Mouse (Mus musculus): Measurements from ENCODE around the gene Olfr556. TPM values are rescaled to one million over a fixed set of nuclear protein-coding genes. Genes with fewer than 3 reads are reported as not detected.

Gene Olfr556
- polyA plus RNA-seq, 1 experiment from 2014 or later, result not detected

GRCm38 (mm10) chr7:102676225-102676624 is 11.5 kb downstream of the Olfr556 start:
- ATAC-seq (replicated peaks; ENCODE audit: extremely low read depth, insufficient read depth, low FRiP score), result no peak
- WGBS, result 75% methylated on average over 2 of the region's 2 CpGs
- Histone ChIP-seq H3K4me3 (ENCODE audit: low read length) (no peak overlapping the region), H3K27ac (ENCODE audit: low read length) (no peak overlapping the region), H3K4me2 (ENCODE audit: low read depth, low read length) (no peak overlapping the region), H3K27me3 (ENCODE audit: control insufficient read depth, insufficient read depth, low read length) (no peaks in the 10 kb centered on the region), H3K36me3 (ENCODE audit: control insufficient read depth, insufficient read depth) (0 out of 2 replicates have a peak, but pooled peaks cover 2% of the 10 kb centered on the region), H3K9ac (ENCODE audit: low read length) (no peak overlapping the region), H3K4me1 (ENCODE audit: control insufficient read depth, insufficient read depth, low read length) (no peaks in the 10 kb centered on the region; the same call in 1 of the 2 replicates), H3K9me3 (replicated peaks; ENCODE audit: control insufficient read depth, low read length) (no peaks in the 10 kb centered on the region)

- no peak for ATAC-seq (replicated peaks; ENCODE audit: extremely low read depth, insufficient read depth, low FRiP score)
- Histone ChIP-seq H3K9me3 (replicated peaks; ENCODE audit: control insufficient read depth, low read length) (no peaks in the 10 kb centered on the region), H3K9ac (ENCODE audit: low read length) (no peak overlapping the region), H3K27me3 (ENCODE audit: control insufficient read depth, insufficient read depth, low read length) (no peaks in the 10 kb centered on the region), H3K4me3 (ENCODE audit: low read length) (no peak overlapping the region), H3K4me1 (ENCODE audit: control insufficient read depth, insufficient read depth, low read length) (no peaks in the 10 kb centered on the region; the same call in 1 of the 2 replicates), H3K36me3 (ENCODE audit: control insufficient read depth, insufficient read depth) (peaks cover 10% of the 10 kb centered on the region; the same call in 1 of the 2 replicates), H3K4me2 (ENCODE audit: low read depth, low read length) (no peak overlapping the region), H3K27ac (ENCODE audit: low read length) (no peak overlapping the region)
- 73% methylated on average over 1 of the region's 1 CpGs for WGBS
These were observed 17.2 kb downstream of the Olfr556 start for GRCm38 (mm10) chr7:102681916-102682315.

- peak within 1 kb of the TSS; percentile 81 for H3K4me3 ChIP-seq (ENCODE audit: low read length)
- WGBS, result under 1% methylated on average over 40 of the region's 40 CpGs
- H3K4me2 ChIP-seq (ENCODE audit: low read depth, low read length), result peak within 1 kb of the TSS; percentile 74
- H3K9me3 ChIP-seq (replicated peaks; ENCODE audit: control insufficient read depth, low read length), result no peaks in the 10 kb centered on the region
- peak within 1 kb of the TSS; percentile 85 for H3K27ac ChIP-seq (ENCODE audit: low read length)
- H3K9ac ChIP-seq (ENCODE audit: low read length), result peak within 1 kb of the TSS; percentile 91
- peaks cover 8% of the 10 kb centered on the region; the same call in 1 of the 2 replicates for H3K36me3 ChIP-seq (ENCODE audit: control insufficient read depth, insufficient read depth)
- 0 out of 2 replicates have a peak, but pooled peaks cover 3% of the 10 kb centered on the region for H3K4me1 ChIP-seq (ENCODE audit: control insufficient read depth, insufficient read depth, low read length)
- ATAC-seq (replicated peaks; ENCODE audit: extremely low read depth, insufficient read depth, low FRiP score), result peak; percentile 99
- H3K27me3 ChIP-seq (ENCODE audit: control insufficient read depth, insufficient read depth, low read length), result no peaks in the 10 kb centered on the region
These were observed 22.3 kb downstream of the Olfr556 start, which contains the start of gene Trim68 for GRCm38 (mm10) chr7:102686944-102687501. TSS of gene Trim68 (minus strand) at chr7:102687327.

- no peak within 1 kb of the TSS for H3K4me3 ChIP-seq (ENCODE audit: low read length)
- no peak within 1 kb of the TSS for H3K4me2 ChIP-seq (ENCODE audit: low read depth, low read length)
- H3K27ac ChIP-seq (ENCODE audit: low read length), result no peak within 1 kb of the TSS
- H3K9ac ChIP-seq (ENCODE audit: low read length), result no peak within 1 kb of the TSS
- no peak for ATAC-seq (replicated peaks; ENCODE audit: extremely low read depth, insufficient read depth, low FRiP score)
- 47% methylated on average over 5 of the region's 5 CpGs for WGBS
- H3K36me3 ChIP-seq (ENCODE audit: control insufficient read depth, insufficient read depth), result no peaks in the 10 kb centered on the region
- H3K9me3 ChIP-seq (replicated peaks; ENCODE audit: control insufficient read depth, low read length), result no peaks in the 10 kb centered on the region
- H3K27me3 ChIP-seq (ENCODE audit: control insufficient read depth, insufficient read depth, low read length), result no peaks in the 10 kb centered on the region
- no peaks in the 10 kb centered on the region for H3K4me1 ChIP-seq (ENCODE audit: control insufficient read depth, insufficient read depth, low read length)
These were observed 30.8 kb downstream of the Olfr556 start, which contains the start of gene Olfr557 for GRCm38 (mm10) chr7:102695358-102696125. TSS of gene Olfr557 (plus strand) at chr7:102695910.

- no peak overlapping the region for H3K4me3 ChIP-seq (ENCODE audit: low read length)
- whole genome bisulfite sequencing, result 87% methylated on average over 7 of the region's 7 CpGs
These were observed 33.8 kb downstream of the Olfr556 start for GRCm38 (mm10) chr7:102698461-102698860.

GRCm38 (mm10) chr7:102701915-102702314 is 37.2 kb downstream of the Olfr556 start, which contains the start of gene Olfr558:
TSS of gene Olfr558 (plus strand) at chr7:102702215.
- no peak within 1 kb of the TSS for H3K4me2 ChIP-seq (ENCODE audit: low read depth, low read length)
- no peak for ATAC-seq (replicated peaks; ENCODE audit: extremely low read depth, insufficient read depth, low FRiP score)
- no peaks in the 10 kb centered on the region for H3K4me1 ChIP-seq (ENCODE audit: control insufficient read depth, insufficient read depth, low read length)
- no peaks in the 10 kb centered on the region for H3K36me3 ChIP-seq (ENCODE audit: control insufficient read depth, insufficient read depth)
- no peak within 1 kb of the TSS for H3K4me3 ChIP-seq (ENCODE audit: low read length)
- no peaks in the 10 kb centered on the region for H3K9me3 ChIP-seq (replicated peaks; ENCODE audit: control insufficient read depth, low read length)
- H3K9ac ChIP-seq (ENCODE audit: low read length), result no peak within 1 kb of the TSS
- H3K27ac ChIP-seq (ENCODE audit: low read length), result no peak within 1 kb of the TSS
- no peaks in the 10 kb centered on the region for H3K27me3 ChIP-seq (ENCODE audit: control insufficient read depth, insufficient read depth, low read length)

More at GRCm38 (mm10) chr7:102698461-102698860, 33.8 kb downstream of the Olfr556 start:
- no peaks in the 10 kb centered on the region for H3K9me3 ChIP-seq (replicated peaks; ENCODE audit: control insufficient read depth, low read length)
- H3K4me2 ChIP-seq (ENCODE audit: low read depth, low read length), result no peak overlapping the region
- H3K4me1 ChIP-seq (ENCODE audit: control insufficient read depth, insufficient read depth, low read length), result no peaks in the 10 kb centered on the region
- no peak overlapping the region for H3K9ac ChIP-seq (ENCODE audit: low read length)
- no peak overlapping the region for H3K27ac ChIP-seq (ENCODE audit: low read length)
- no peak for ATAC-seq (replicated peaks; ENCODE audit: extremely low read depth, insufficient read depth, low FRiP score)
- H3K36me3 ChIP-seq (ENCODE audit: control insufficient read depth, insufficient read depth), result no peaks in the 10 kb centered on the region
- no peaks in the 10 kb centered on the region for H3K27me3 ChIP-seq (ENCODE audit: control insufficient read depth, insufficient read depth, low read length)

GRCm38 (mm10) chr7:102718970-102719369 is 54.3 kb downstream of the Olfr556 start, which contains the start of gene Olfr33:
TSS of gene Olfr33 (minus strand) at chr7:102719070.
- H3K4me2 ChIP-seq (ENCODE audit: low read depth, low read length), result no peak within 1 kb of the TSS
- H3K4me3 ChIP-seq (ENCODE audit: low read length), result no peak within 1 kb of the TSS
- 33% methylated on average over 1 of the region's 1 CpGs for WGBS
- peaks cover 3% of the 10 kb centered on the region; the same call in 1 of the 2 replicates for H3K9me3 ChIP-seq (replicated peaks; ENCODE audit: control insufficient read depth, low read length)
- no peak for ATAC-seq (replicated peaks; ENCODE audit: extremely low read depth, insufficient read depth, low FRiP score)
- H3K4me1 ChIP-seq (ENCODE audit: control insufficient read depth, insufficient read depth, low read length), result no peaks in the 10 kb centered on the region
- H3K36me3 ChIP-seq (ENCODE audit: control insufficient read depth, insufficient read depth), result no peaks in the 10 kb centered on the region
- H3K27ac ChIP-seq (ENCODE audit: low read length), result no peak within 1 kb of the TSS
- no peaks in the 10 kb centered on the region for H3K27me3 ChIP-seq (ENCODE audit: control insufficient read depth, insufficient read depth, low read length)
- no peak within 1 kb of the TSS for H3K9ac ChIP-seq (ENCODE audit: low read length)
